Mouse (Mus musculus) lung, postnatal 0 days (tissue): ENCODE data around the gene Zdhhc14. TPM values are rescaled to one million over a fixed set of nuclear protein-coding genes. Genes with fewer than 3 reads are reported as not detected.
A peak's percentile ranks its signal among the peaks of the same experiment; 100 is the strongest.

Experiments used
- ATAC-seq: fragments of 200-750 bp; cut with Nextera tagmentation; 2 replicates; pipeline ENCODE4 v1.8.0; 2017; ENCODE audit warnings: moderate library complexity
- DNase-seq: peaks from one replicate; pipeline ENCODE4 v3.0.0-alpha.2; 2016; ENCODE audit warnings: low spot score
- H3K27ac ChIP-seq: fragments of 300-500 bp; sonication (generic); 2 replicates; pipeline ENCODE4 v1.5.1; 2014; ENCODE audit warnings: antibody characterized with exemption, mild to moderate bottlenecking, low read length, mixed read lengths
- H3K27me3 ChIP-seq: fragments of 300-500 bp; sonication (generic); replicated peaks from 2 replicates; pipeline ENCODE4 v1.6.1; 2014; ENCODE audit warnings: low read length, mixed read lengths; ENCODE audit not compliant: insufficient read depth
- H3K36me3 ChIP-seq: fragments of 300-500 bp; sonication (generic); 2 replicates; pipeline ENCODE4 v1.6.1; 2014; ENCODE audit warnings: low read length, mixed read lengths; ENCODE audit not compliant: insufficient read depth
- H3K4me1 ChIP-seq: fragments of 300-500 bp; sonication (generic); 2 replicates; pipeline ENCODE4 v1.6.1; 2014; ENCODE audit warnings: antibody characterized with exemption, low read depth, low read length, mixed read lengths; ENCODE audit not compliant: insufficient read depth
- H3K4me2 ChIP-seq: fragments of 300-500 bp; sonication (generic); replicated peaks from 2 replicates; pipeline ENCODE4 v1.6.1; 2014; ENCODE audit warnings: low read depth, mild to moderate bottlenecking, low read length, moderate library complexity, mixed read lengths
- H3K4me3 ChIP-seq: fragments of 300-500 bp; sonication (generic); 2 replicates; pipeline ENCODE4 v1.5.1; 2014; ENCODE audit warnings: low read depth, low read length
- H3K9ac ChIP-seq: fragments of 300-500 bp; sonication (generic); replicated peaks from 2 replicates; pipeline ENCODE4 v1.6.1; 2014; ENCODE audit warnings: low read depth, mild to moderate bottlenecking
- H3K9me3 ChIP-seq: fragments of 300-500 bp; sonication (generic); 2 replicates; pipeline ENCODE4 v1.6.1; 2016; ENCODE audit warnings: low read length, mixed read lengths
- CTCF ChIP-seq: IDR thresholded peaks from 2 replicates; pipeline ENCODE4 v1.5.1; 2016; ENCODE audit warnings: antibody characterized with exemption, mild to moderate bottlenecking
- EP300 ChIP-seq: IDR thresholded peaks from 2 replicates; pipeline ENCODE4 v1.6.1; 2016; ENCODE audit warnings: antibody characterized with exemption, mild to moderate bottlenecking, control low read depth
- WGBS: fragments of 180-500 bp; shearing (Covaris S2); extraction: QIAGEN DNeasy Blood & Tissue Kit; methylation state at CpG from one replicate; pipeline ENCODE4 v1.1.7; 2014; 5-methylcytosine and 5-hydroxymethylcytosine counted together
- polyA plus RNA-seq: library from polyadenylated mRNA; unstranded; fragments of >200 nt; fragmentation: Nextera tagmentation; extraction: Ambion mirVana; gene quantifications from 2 replicates; pipeline ENCODE4 v1.2.1, GENCODE M21; 2015

The Zdhhc14 gene
- polyA plus RNA-seq, 1 experiment from 2014 or later = 4.2 TPM

DNA sequence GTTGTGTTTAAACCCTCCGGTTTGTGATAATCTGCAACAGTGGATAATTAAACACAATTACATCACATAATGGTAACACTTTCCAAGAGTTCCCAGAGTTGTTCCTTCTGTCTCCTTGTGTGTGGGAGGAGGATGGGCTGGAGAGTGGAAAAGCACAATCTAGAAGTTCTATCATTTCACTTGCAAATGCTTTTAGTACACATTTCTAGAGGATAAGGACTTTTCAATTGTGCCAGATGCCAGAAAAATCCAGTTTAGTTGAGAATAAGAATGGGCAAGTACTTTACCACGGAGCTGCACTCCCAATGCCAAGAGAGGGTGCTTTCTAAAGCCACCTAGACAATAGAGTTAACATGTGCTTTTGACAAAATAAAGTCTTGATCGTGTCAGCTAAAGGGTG, 2.0 kb upstream of the Zdhhc14 start:
- Histone ChIP-seq H3K27ac (no peak overlapping the region), H3K9me3 (no peaks in the 10 kb centered on the region), H3K27me3 (no peaks in the 10 kb centered on the region), H3K9ac (no peak overlapping the region), H3K4me2 (no peak overlapping the region), H3K36me3 (no peaks in the 10 kb centered on the region), H3K4me3 (no peak overlapping the region), H3K4me1 (0 out of 2 replicates have a peak, but pooled peaks cover 5% of the 10 kb centered on the region)
- DNase-seq = no peak
- 71% methylated on average over 3 of the region's 3 CpGs for WGBS
- no peak for ATAC-seq
- TF ChIP-seq CTCF = no peak
- TF ChIP-seq EP300 = no peak

DNA sequence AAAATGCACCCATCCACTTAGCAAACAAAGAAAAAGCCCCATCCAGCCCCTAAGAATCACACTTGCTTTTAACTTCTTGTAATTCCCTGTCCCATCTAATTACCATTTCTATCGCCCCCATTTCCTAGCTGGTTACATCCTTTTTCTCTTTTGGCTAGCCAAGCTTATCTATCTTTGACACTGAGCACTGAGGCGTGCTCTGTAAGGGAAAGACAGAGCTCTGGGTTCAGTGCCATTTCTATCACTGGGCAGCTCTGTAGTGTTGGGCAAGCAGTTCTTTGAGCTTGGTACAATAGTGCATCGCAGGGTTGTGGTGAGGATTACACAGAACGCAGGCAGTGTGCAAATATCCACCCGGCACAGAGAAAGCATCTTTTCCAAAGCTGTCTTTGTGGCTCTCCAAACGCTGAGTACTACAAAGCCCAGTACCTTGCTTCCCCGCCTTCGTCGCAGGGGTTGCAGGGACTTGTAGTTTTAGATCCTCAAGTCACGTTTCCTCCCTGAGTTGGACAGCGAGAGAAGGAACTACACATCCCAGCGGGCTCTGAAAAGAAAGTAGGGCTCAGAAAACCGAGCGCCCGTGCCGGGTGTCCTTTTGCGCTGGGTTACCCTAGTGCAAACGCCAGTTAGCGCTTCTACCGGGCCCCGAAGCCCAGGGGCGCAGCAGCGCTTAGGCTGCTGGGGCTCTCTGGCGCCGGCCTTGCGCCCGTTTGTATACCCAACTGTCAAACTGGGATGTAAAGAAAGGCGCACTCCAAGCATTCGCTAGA, 1.1 kb upstream of the Zdhhc14 start:
- Histone ChIP-seq H3K4me3 (peak overlapping the region; percentile 72), H3K27ac (peak overlapping the region; percentile 85), H3K9ac (peak overlapping the region; percentile 65), H3K27me3 (no peaks in the 10 kb centered on the region), H3K36me3 (no peaks in the 10 kb centered on the region), H3K4me1 (0 out of 2 replicates have a peak, but pooled peaks cover 5% of the 10 kb centered on the region), H3K4me2 (peak overlapping the region; percentile 100), H3K9me3 (no peaks in the 10 kb centered on the region)
- TF ChIP-seq CTCF (no peak), EP300 (no peak)
- DNase-seq = peak; percentile 98
- ATAC-seq = peak; percentile 86
- under 1% methylated on average over 29 of the region's 29 CpGs for WGBS

DNA sequence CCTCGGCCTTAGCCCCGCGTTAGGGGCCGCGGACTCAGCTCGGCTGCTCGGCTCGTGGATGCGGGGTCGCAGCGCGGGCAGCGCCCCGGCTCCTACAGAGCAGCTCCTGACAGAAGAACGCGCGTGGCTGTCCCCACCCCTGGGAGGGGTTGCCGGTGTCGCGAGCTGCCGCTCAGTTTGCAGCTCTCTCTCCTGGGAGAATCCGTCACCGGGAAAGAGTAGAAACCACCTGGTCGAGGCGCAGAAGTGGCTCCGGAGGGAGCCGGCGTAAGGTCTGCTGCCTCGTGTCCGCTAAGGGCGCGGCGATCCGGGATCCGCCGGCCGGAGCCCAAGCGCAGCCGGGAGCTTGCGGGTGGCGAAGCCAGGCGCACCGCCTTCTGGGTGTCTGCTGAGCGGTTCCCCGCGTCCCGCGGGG, 396 bp downstream of the Zdhhc14 start:
- peak overlapping the region; percentile 100 for H3K4me2 ChIP-seq
- H3K27me3 ChIP-seq = no peaks in the 10 kb centered on the region
- peak; percentile 55 for ATAC-seq
- peak overlapping the region; percentile 85 for H3K27ac ChIP-seq
- DNase-seq = peak; percentile 60
- WGBS = under 1% methylated on average over 48 of the region's 48 CpGs
- TF ChIP-seq EP300 = no peak
- TF ChIP-seq CTCF = no peak
- H3K9ac ChIP-seq = peak overlapping the region; percentile 65
- no peaks in the 10 kb centered on the region for H3K9me3 ChIP-seq
- H3K4me3 ChIP-seq = peak overlapping the region; percentile 72
- H3K36me3 ChIP-seq = no peaks in the 10 kb centered on the region
- 0 out of 2 replicates have a peak, but pooled peaks cover 5% of the 10 kb centered on the region for H3K4me1 ChIP-seq

DNA sequence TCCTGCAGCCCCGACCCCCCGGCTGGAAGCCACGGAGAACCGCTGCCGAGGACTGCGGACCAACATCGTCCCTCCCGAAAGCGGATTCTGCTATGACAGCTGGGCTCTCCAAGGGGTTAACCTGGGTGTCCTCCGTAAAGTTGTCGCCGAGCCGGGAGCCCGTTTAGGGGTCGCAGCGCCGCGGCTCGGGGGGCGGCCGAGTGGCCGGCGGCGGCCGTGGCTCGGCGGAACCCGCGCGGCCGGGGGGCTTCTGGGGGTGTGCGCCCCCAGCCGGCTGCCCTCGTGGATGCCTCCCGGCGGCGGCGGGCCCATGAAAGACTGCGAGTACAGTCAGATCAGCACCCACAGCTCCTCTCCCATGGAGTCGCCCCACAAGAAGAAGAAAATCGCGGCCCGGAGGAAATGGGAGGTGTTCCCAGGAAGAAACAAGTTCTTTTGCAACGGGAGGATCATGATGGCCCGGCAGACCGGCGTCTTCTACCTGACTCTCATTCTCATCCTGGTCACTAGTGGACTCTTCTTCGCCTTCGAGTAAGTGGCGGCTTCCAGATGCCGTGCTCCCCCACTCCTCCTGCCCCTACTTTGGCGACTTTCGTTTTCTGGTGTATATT, 909 bp downstream of the Zdhhc14 start:
- H3K4me1 ChIP-seq = 0 out of 2 replicates have a peak, but pooled peaks cover 5% of the 10 kb centered on the region
- no peaks in the 10 kb centered on the region for H3K9me3 ChIP-seq
- H3K27ac ChIP-seq = peak overlapping the region; percentile 85; the same call in 1 of the 2 replicates
- H3K9ac ChIP-seq = peak overlapping the region; percentile 65
- H3K36me3 ChIP-seq = no peaks in the 10 kb centered on the region
- ATAC-seq (no peak), DNase-seq (peak; percentile 24)
- H3K27me3 ChIP-seq = no peaks in the 10 kb centered on the region
- H3K4me3 ChIP-seq = peak overlapping the region; percentile 72
- WGBS = 3% methylated on average over 49 of the region's 53 CpGs
- H3K4me2 ChIP-seq = peak overlapping the region; percentile 100
- TF ChIP-seq CTCF = no peak
- no peak for TF ChIP-seq EP300

DNA sequence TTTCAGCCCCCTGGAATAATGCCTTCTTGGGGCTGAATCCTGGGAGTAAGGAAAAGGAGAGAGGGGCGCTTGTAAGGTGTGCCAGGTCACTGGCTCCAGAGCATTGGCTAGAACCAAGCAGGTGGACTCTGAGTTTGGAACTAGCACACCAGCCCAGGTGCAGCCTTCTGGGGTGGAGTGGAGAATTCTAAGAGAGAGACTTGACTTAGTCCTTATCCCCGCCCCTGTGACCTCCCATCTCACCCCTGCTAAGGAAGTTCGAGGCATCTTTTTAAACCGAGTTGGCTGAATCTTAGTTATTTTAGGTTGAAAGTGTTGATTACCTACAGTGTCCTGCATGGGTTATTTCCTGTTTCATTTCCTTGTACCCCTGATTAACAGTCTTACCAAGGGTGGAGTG, 1.5 kb downstream of the Zdhhc14 start:
- ATAC-seq = no peak

DNA sequence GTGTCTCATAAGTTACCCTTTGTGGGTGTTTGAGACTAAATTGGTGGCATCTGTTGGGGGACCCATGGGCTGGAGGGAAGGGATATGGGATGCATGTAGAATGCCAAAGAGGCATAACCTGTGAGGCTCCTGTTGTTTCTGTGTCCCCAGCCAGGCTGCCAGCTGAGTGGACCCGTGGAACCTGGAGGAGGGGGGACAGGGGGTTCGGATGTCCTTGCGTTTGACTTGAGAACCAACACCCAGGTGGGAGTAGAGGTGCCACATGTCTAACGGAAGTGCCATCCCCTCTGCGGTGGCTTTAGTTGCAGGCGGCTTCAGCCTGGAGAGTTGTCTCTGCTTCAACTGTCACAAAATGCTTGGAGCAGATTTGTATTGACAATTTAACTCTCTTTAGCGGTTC, 2.5 kb downstream of the Zdhhc14 start:
- Histone ChIP-seq H3K9me3 (no peaks in the 10 kb centered on the region), H3K4me2 (peak overlapping the region; percentile 100), H3K27ac (no peak overlapping the region), H3K4me3 (0 out of 2 replicates have a peak overlapping the region, but pooled peaks have one; percentile 2), H3K27me3 (no peaks in the 10 kb centered on the region), H3K4me1 (0 out of 2 replicates have a peak, but pooled peaks cover 5% of the 10 kb centered on the region), H3K36me3 (no peaks in the 10 kb centered on the region), H3K9ac (no peak overlapping the region)
- ATAC-seq (no peak), DNase-seq (no peak)
- 89% methylated on average over 7 of the region's 7 CpGs for WGBS
- TF ChIP-seq EP300 (no peak), CTCF (no peak)

More for the DNA sequence above, 1.5 kb downstream of the Zdhhc14 start:
- Histone ChIP-seq H3K27me3 (no peaks in the 10 kb centered on the region), H3K4me2 (peak overlapping the region; percentile 100), H3K9ac (peak overlapping the region; percentile 65; the same call in 1 of the 2 replicates), H3K36me3 (no peaks in the 10 kb centered on the region), H3K4me1 (0 out of 2 replicates have a peak, but pooled peaks cover 5% of the 10 kb centered on the region), H3K27ac (no peak overlapping the region), H3K4me3 (peak overlapping the region; percentile 72), H3K9me3 (no peaks in the 10 kb centered on the region)
- WGBS = 24% methylated on average over 4 of the region's 4 CpGs
- TF ChIP-seq EP300 = no peak
- no peak for TF ChIP-seq CTCF
- peak; percentile 22 for DNase-seq
